Mouse (Mus musculus) kidney, postnatal 10 days (tissue): ENCODE results near the gene Glt28d2.

Experiments used
- DNase-seq: peaks from one replicate; pipeline ENCODE4 v3.0.0; 2021; ENCODE audit warnings: mixed read lengths

Glt28d2 gene

DNA sequence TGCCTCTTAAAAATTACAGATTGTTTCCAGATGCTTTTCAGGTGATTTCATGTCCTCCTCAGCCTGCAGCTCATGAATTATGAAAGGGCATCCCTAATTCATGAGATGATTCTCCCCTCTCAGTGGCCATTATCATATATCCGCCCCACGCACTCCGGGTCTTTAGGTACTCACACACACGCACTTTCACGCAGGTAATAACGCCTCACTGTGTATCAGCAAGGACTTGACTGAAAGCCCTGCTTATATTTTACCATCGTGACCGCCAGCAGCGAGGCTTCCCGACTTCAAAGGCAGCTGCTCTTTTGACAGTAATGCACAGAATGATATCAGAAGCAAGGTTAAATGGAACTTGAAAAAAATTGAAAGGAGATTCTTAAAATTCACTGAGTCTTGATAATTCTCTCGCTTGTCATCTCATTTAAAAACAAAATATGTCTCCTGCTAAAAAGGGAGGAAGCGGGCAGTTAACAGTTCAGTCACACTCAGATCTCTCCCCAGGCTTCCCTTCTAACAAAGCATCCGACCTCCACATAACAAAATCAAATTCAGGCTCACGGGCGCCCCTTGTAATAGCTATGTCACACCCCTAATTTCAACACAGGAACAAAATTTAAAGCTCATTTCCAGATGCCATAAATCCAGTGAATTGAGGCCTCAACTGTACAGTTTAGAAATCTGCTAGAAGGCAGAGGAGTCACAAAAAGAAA lies 66.3 kb downstream of the Glt28d2 start:
- no peak for DNase-seq
